Mouse (Mus musculus) thymus, adult 2 months (tissue): Measurements from ENCODE around the gene Faap20. TPM values are rescaled to one million over a fixed set of nuclear protein-coding genes. Genes with fewer than 3 reads are reported as not detected.

ENCODE experiments used
- DNase-seq: peaks from one replicate; pipeline ENCODE4 v3.0.0; 2021
- H3K27ac ChIP-seq: fragments of 200-500 bp; 2 replicates; pipeline ENCODE4 v1.5.1; 2012; ENCODE audit warnings: low read length, control low read depth; ENCODE audit not compliant: control insufficient read depth, insufficient read depth
- H3K27me3 ChIP-seq: fragments of 200-500 bp; 2 replicates; pipeline ENCODE4 v1.6.1; 2012; ENCODE audit warnings: mild to moderate bottlenecking, low read length, moderate library complexity, mixed read lengths; ENCODE audit not compliant: control insufficient read depth, insufficient read depth
- H3K36me3 ChIP-seq: fragments of 200-500 bp; 2 replicates; pipeline ENCODE4 v1.6.1; 2012; ENCODE audit warnings: mild to moderate bottlenecking, low read length, moderate library complexity; ENCODE audit not compliant: control insufficient read depth, insufficient read depth
- H3K4me1 ChIP-seq: fragments of 200-500 bp; replicated peaks from 2 replicates; pipeline ENCODE4 v1.6.1; 2012; ENCODE audit warnings: low read length; ENCODE audit not compliant: control insufficient read depth, insufficient read depth
- H3K4me3 ChIP-seq: fragments of 200-500 bp; 2 replicates; pipeline ENCODE4 v1.5.1; 2012; ENCODE audit warnings: mild to moderate bottlenecking, low read length, control low read depth, moderate library complexity; ENCODE audit not compliant: control insufficient read depth, insufficient read depth
- CTCF ChIP-seq: fragments of 200-500 bp; IDR thresholded peaks from 2 replicates; pipeline ENCODE4 v1.5.1; 2012; ENCODE audit warnings: mild to moderate bottlenecking, control low read depth, low read length, moderate library complexity, borderline replicate concordance; ENCODE audit not compliant: control insufficient read depth, poor library complexity, insufficient read depth; ENCODE audit errors: extremely low read depth
- POLR2A ChIP-seq: fragments of 200-500 bp; IDR thresholded peaks from 2 replicates; pipeline ENCODE4 v1.6.1; 2012; ENCODE audit warnings: mild to moderate bottlenecking, low read length, control low read depth, moderate library complexity; ENCODE audit not compliant: control insufficient read depth, poor library complexity, insufficient read depth; ENCODE audit errors: extremely low read depth
- WGBS: fragments of 180-500 bp; shearing (Covaris S2); methylation state at CpG from one replicate; pipeline ENCODE4 v1.1.7; 2018; 5-methylcytosine and 5-hydroxymethylcytosine counted together
- polyA plus RNA-seq: library from polyadenylated mRNA; depleted of rRNA; stranded (reverse); fragments of >200 nt; gene quantifications from 2 replicates; pipeline ENCODE4 v1.2.3, GENCODE M21; 2012

Gene Faap20
- polyA plus RNA-seq, 1 experiment: 91.3 TPM

GRCm38 (mm10) chr4:155274451-155274850, 24.8 kb downstream of the Faap20 start:
- no peak for DNase-seq
- TF ChIP-seq CTCF (no peak), POLR2A (no peak)
- H3K27me3 ChIP-seq: no peaks in the 10 kb centered on the region
- no peak overlapping the region for H3K27ac ChIP-seq
- 0 out of 2 replicates have a peak, but pooled peaks cover 2% of the 10 kb centered on the region for H3K4me1 ChIP-seq
- 79% methylated on average over 5 of the region's 5 CpGs for WGBS
- H3K4me3 ChIP-seq: no peak overlapping the region
- no peaks in the 10 kb centered on the region for H3K36me3 ChIP-seq

DNA sequence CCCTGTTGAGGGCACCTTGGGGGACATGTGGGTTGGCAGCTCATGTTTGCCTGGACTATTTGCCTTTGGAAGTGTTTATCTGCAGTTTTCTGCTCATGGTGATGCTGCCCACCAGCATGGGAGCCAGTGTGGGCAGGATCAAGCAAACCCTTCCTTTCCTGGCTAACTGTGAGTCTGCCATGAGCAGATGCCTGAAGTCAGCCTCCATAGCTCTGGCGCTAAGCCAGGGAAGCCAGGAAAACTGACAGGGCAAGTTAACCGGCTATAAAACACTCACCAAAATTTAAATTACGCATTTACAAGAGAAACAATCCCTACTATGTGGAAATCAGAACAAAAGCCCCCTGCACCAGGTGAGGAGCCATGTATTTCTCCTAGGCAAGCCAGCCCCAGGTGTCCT, 25.2 kb downstream of the Faap20 start:
- H3K36me3 ChIP-seq: no peaks in the 10 kb centered on the region
- no peak overlapping the region for H3K4me3 ChIP-seq
- 0 out of 2 replicates have a peak, but pooled peaks cover 2% of the 10 kb centered on the region for H3K4me1 ChIP-seq
- no peaks in the 10 kb centered on the region for H3K27me3 ChIP-seq
- H3K27ac ChIP-seq: no peak overlapping the region
- DNase-seq: no peak
- TF ChIP-seq CTCF (no peak), POLR2A (no peak)
- 90% methylated on average over 3 of the region's 3 CpGs for WGBS

DNA sequence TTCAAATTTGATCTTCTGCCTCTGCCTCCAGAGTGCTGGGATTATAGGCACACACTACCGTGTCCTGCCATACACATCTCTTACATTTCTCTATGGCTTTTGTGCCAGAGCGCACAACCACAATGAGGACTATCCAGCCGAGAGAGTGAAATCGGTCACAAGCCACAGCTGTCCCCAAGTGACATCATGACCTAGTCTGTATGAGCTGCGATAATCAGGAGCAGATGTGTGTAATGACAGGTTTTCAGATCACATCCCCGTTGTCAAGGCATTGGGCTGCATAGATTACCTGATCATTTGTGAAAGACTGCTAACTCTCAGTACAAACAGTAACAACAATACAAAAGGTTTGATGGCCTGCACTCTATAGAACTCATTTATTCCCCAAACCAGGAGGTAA, 28.4 kb downstream of the Faap20 start:
- no peak overlapping the region for H3K27ac ChIP-seq
- WGBS: 89% methylated on average over 6 of the region's 6 CpGs
- no peak overlapping the region for H3K4me3 ChIP-seq
- no peaks in the 10 kb centered on the region for H3K27me3 ChIP-seq
- H3K4me1 ChIP-seq: 0 out of 2 replicates have a peak, but pooled peaks cover 2% of the 10 kb centered on the region
- H3K36me3 ChIP-seq: no peaks in the 10 kb centered on the region
- TF ChIP-seq POLR2A (no peak), CTCF (no peak)
- DNase-seq: no peak

GRCm38 (mm10) chr4:155279054-155279453, 29.5 kb downstream of the Faap20 start:
- no peak for DNase-seq
- no peaks in the 10 kb centered on the region for H3K27me3 ChIP-seq
- 87% methylated on average over 8 of the region's 8 CpGs for WGBS
- no peak overlapping the region for H3K27ac ChIP-seq
- 0 out of 2 replicates have a peak, but pooled peaks cover 2% of the 10 kb centered on the region for H3K4me1 ChIP-seq
- no peaks in the 10 kb centered on the region for H3K36me3 ChIP-seq
- H3K4me3 ChIP-seq: no peak overlapping the region
- TF ChIP-seq POLR2A (no peak), CTCF (no peak)

- no peak overlapping the region for H3K4me3 ChIP-seq
- H3K4me1 ChIP-seq: 0 out of 2 replicates have a peak, but pooled peaks cover 2% of the 10 kb centered on the region
- H3K36me3 ChIP-seq: no peaks in the 10 kb centered on the region
- H3K27ac ChIP-seq: no peak overlapping the region
- no peak for TF ChIP-seq POLR2A
- TF ChIP-seq CTCF: no peak
- no peak for DNase-seq
- WGBS: 51% methylated on average over 16 of the region's 16 CpGs
- H3K27me3 ChIP-seq: no peaks in the 10 kb centered on the region
These were observed 30.5 kb downstream of the Faap20 start for GRCm38 (mm10) chr4:155279926-155280767.

DNA sequence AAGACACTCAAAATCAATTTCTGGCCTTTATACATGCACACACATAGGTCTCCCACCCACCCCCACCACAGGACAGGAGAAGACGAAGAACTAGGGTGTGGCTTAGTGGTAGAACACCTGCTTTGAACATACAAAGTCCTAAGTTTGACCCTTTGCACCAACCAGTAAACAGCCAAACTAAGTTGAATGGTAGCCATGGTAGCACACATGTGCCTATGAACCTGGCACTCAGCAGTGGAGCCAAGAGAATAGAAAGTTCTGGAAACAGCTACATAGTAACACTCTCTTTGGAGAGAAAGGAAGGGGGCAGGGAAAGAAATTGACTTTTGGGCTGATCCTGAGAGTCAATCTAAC, 31.1 kb downstream of the Faap20 start:
- DNase-seq: no peak
- WGBS: 76% methylated on average over 1 of the region's 1 CpGs
- Histone ChIP-seq H3K27ac (no peak overlapping the region), H3K36me3 (no peaks in the 10 kb centered on the region), H3K4me1 (0 out of 2 replicates have a peak, but pooled peaks cover 2% of the 10 kb centered on the region), H3K4me3 (no peak overlapping the region), H3K27me3 (no peaks in the 10 kb centered on the region)
- TF ChIP-seq CTCF (no peak), POLR2A (no peak)

- TF ChIP-seq POLR2A: no peak
- no peak for TF ChIP-seq CTCF
- Histone ChIP-seq H3K4me1 (0 out of 2 replicates have a peak, but pooled peaks cover 2% of the 10 kb centered on the region), H3K27ac (no peak overlapping the region)
These were observed 31.6 kb downstream of the Faap20 start for GRCm38 (mm10) chr4:155281227-155281626.

More at GRCm38 (mm10) chr4:155281227-155281626, 31.6 kb downstream of the Faap20 start:
- H3K36me3 ChIP-seq: no peaks in the 10 kb centered on the region
- DNase-seq: no peak
- WGBS: 93% methylated on average over 2 of the region's 2 CpGs
- no peak overlapping the region for H3K4me3 ChIP-seq
- no peaks in the 10 kb centered on the region for H3K27me3 ChIP-seq
